11 mouse cellular contexts compared by ENCODE assay signal in genomic region chr7:120875540-120876388, GRCm38 (mm10). TPM values are rescaled to one million over a fixed set of nuclear protein-coding genes. Genes with fewer than 3 reads are reported as not detected.
A peak's percentile ranks its signal among the peaks of the same experiment; 100 is the strongest.
DNase-seq lines count a peak whose midpoint lies in the region; ATAC-seq and TF ChIP-seq lines count a peak whose summit lies in the region.
"Had no signal": no experiment of that assay in that cellular context is flagged by ENCODE, and none has a peak within 500 bp of the region (broad histone marks: within the 10 kb centered on the region; RNA-seq: fewer than 3 reads in every experiment).

No protein-coding gene starts in this region.

- H3K27ac ChIP-seq in lung, embryonic 14.5 days (ENCODE audit: low read depth) = peak overlapping the region; percentile 67
- peak overlapping the region; percentile 48 for H3K27ac ChIP-seq in embryonic facial prominence, embryonic 10.5 days (replicated peaks)
- H3K27ac ChIP-seq in intestine, embryonic 14.5 days (ENCODE audit: low read depth) = peak overlapping the region; percentile 18
- H3K27ac ChIP-seq: macrophage had no signal

- H3K4me3 ChIP-seq in lung, embryonic 14.5 days (ENCODE audit: low read depth, low read length) = no peak overlapping the region
- H3K4me3 ChIP-seq in embryonic facial prominence, embryonic 10.5 days = no peak overlapping the region
- H3K4me3 ChIP-seq in intestine, embryonic 14.5 days (ENCODE audit: low read depth, low read length) = no peak overlapping the region

- no peaks in the 10 kb centered on the region for H3K27me3 ChIP-seq in lung, embryonic 14.5 days (ENCODE audit: insufficient read depth, low read length)
- H3K27me3 ChIP-seq in embryonic facial prominence, embryonic 10.5 days (replicated peaks; ENCODE audit: low read depth, poor library complexity, severe bottlenecking) = no peaks in the 10 kb centered on the region
- H3K27me3 ChIP-seq in intestine, embryonic 14.5 days (replicated peaks; ENCODE audit: control insufficient read depth, insufficient read depth, low read length) = no peaks in the 10 kb centered on the region

- H3K9ac ChIP-seq in lung, embryonic 14.5 days = no peak overlapping the region
- no peak overlapping the region for H3K9ac ChIP-seq in intestine, embryonic 14.5 days (ENCODE audit: low read length)

- 0 out of 2 replicates have a peak overlapping the region, but pooled peaks have one; percentile 20 for H3K4me2 ChIP-seq in lung, embryonic 14.5 days
- no peak overlapping the region for H3K4me2 ChIP-seq in intestine, embryonic 14.5 days (ENCODE audit: low read length)

- H3K9me3 ChIP-seq in lung, embryonic 14.5 days (ENCODE audit: low read depth, low read length) = no peaks in the 10 kb centered on the region
- no peaks in the 10 kb centered on the region for H3K9me3 ChIP-seq in embryonic facial prominence, embryonic 10.5 days
- H3K9me3 ChIP-seq in intestine, embryonic 14.5 days (ENCODE audit: control insufficient read depth, low read length) = no peaks in the 10 kb centered on the region

- H3K36me3 ChIP-seq in lung, embryonic 14.5 days (ENCODE audit: insufficient read depth) = no peaks in the 10 kb centered on the region
- H3K36me3 ChIP-seq in embryonic facial prominence, embryonic 10.5 days (replicated peaks) = peaks cover 21% of the 10 kb centered on the region
- peaks cover 10% of the 10 kb centered on the region; the same call in 1 of the 2 replicates for H3K36me3 ChIP-seq in intestine, embryonic 14.5 days (ENCODE audit: control insufficient read depth, insufficient read depth, low read length)

- peak; percentile 73 for ATAC-seq in lung, embryonic 14.5 days (ENCODE audit: insufficient read depth)
- peak; percentile 75 for ATAC-seq in intestine, embryonic 14.5 days (replicated peaks; ENCODE audit: low FRiP score, low TSS enrichment, low read depth)
- ATAC-seq in megakaryocyte, adult 5-6 weeks (ENCODE audit: poor library complexity, severe bottlenecking) = peak; percentile 48
- ATAC-seq: forebrain, embryonic 14.5 days; inflammation-experienced regulatory T-cells, adult 6 months had no signal

- 0 out of 2 replicates have a peak, but pooled peaks have one; percentile 5 for TF ChIP-seq CTCF in lung, embryonic 14.5 days (IDR thresholded peaks at IDR 0.05; ENCODE audit: low read depth)

- no peaks in the 10 kb centered on the region for H3K4me1 ChIP-seq in lung, embryonic 14.5 days (ENCODE audit: insufficient read depth)
- H3K4me1 ChIP-seq in embryonic facial prominence, embryonic 10.5 days = peaks cover 11% of the 10 kb centered on the region; the same call in 1 of the 2 replicates
- 0 out of 2 replicates have a peak, but pooled peaks cover under 1% of the 10 kb centered on the region for H3K4me1 ChIP-seq in intestine, embryonic 14.5 days (replicated peaks; ENCODE audit: control insufficient read depth, insufficient read depth, low read length)

- 50% methylated on average over 3 of the region's 3 CpGs for WGBS in lung, embryonic 14.5 days
- WGBS in embryonic facial prominence, embryonic 10.5 days = 70% methylated on average over 3 of the region's 3 CpGs
- WGBS in intestine, embryonic 14.5 days = 56% methylated on average over 3 of the region's 3 CpGs

- no peak for DNase-seq in lung, embryonic 14.5 days
- no peak for DNase-seq in lung, postnatal 14 days
- no peak for DNase-seq in embryonic facial prominence, embryonic 10.5 days (ENCODE audit: low spot score)
- peak; percentile 65 for DNase-seq in intestine, embryonic 14.5 days (ENCODE audit: low spot score)
- DNase-seq in right cerebral cortex, postnatal 4 days = no peak
- DNase-seq in cerebellum, postnatal 10 days = no peak
- DNase-seq: right cerebral cortex, adult 18-20 months had no signal

RNA-seq across cellular contexts. Expression of gene Eef2k, which starts 33.1 kb away (rescaled TPM):
- 11.2 and 13.0 TPM in 2 replicates for polyA plus RNA-seq in lung, embryonic 14.5 days (2014; fragmentation: Nextera tagmentation; extraction: Ambion mirVana)
- 33.8 and 34.5 TPM in 2 replicates for polyA plus RNA-seq in embryonic facial prominence, embryonic 10.5 days (2016; fragmentation: Nextera tagmentation; extraction: Ambion mirVana)
- 16.3 and 18.8 TPM in 2 replicates for polyA plus RNA-seq in intestine, embryonic 14.5 days (2014; fragmentation: Nextera tagmentation; extraction: Ambion mirVana)
- 7.5 and 11.1 TPM in 2 replicates for total RNA-seq in megakaryocyte, adult 5-6 weeks (2015)
- total RNA-seq in megakaryocyte, adult 5-6 weeks (2017) = 23.5 and 26.1 TPM in 2 replicates

RNA-seq across cellular contexts. Expression of gene Polr3e, which starts 41.8 kb away (rescaled TPM):
- 24.3 and 24.6 TPM in 2 replicates for polyA plus RNA-seq in lung, embryonic 14.5 days (2014; fragmentation: Nextera tagmentation; extraction: Ambion mirVana)
- polyA plus RNA-seq in embryonic facial prominence, embryonic 10.5 days (2016; fragmentation: Nextera tagmentation; extraction: Ambion mirVana) = 42.9 and 44.8 TPM in 2 replicates
- 27.7 and 30.5 TPM in 2 replicates for polyA plus RNA-seq in intestine, embryonic 14.5 days (2014; fragmentation: Nextera tagmentation; extraction: Ambion mirVana)
- 4.6 and 5.3 TPM in 2 replicates for total RNA-seq in megakaryocyte, adult 5-6 weeks (2015)
- total RNA-seq in megakaryocyte, adult 5-6 weeks (2017) = 9.8 and 11.6 TPM in 2 replicates
